Mouse (Mus musculus) v-Abl transformed pro-B cells (cell line): ENCODE measurements around the gene Vmn1r219.
"Not testable (repeated sequence)": the region's sequence is repeated elsewhere in the genome, so short reads cannot be mapped to it uniquely, and the experiment has no call there.

Source experiments
- in situ Hi-C, 2 experiments: fragments of 400-800 bp; cut with MboI; formaldehyde crosslinking; loops; one replicate each; pipeline ENCODE4 v1.15.1; 2025; ENCODE audit not compliant: unreplicated experiment in 2 of 2

Gene Vmn1r219

GRCm38 (mm10) chr13:23159012-23159411, at the start of gene Vmn1r219:
Vmn1r219 (plus strand) TSS chr13:23159312.
- in situ Hi-C loops, result no loop called here

DNA sequence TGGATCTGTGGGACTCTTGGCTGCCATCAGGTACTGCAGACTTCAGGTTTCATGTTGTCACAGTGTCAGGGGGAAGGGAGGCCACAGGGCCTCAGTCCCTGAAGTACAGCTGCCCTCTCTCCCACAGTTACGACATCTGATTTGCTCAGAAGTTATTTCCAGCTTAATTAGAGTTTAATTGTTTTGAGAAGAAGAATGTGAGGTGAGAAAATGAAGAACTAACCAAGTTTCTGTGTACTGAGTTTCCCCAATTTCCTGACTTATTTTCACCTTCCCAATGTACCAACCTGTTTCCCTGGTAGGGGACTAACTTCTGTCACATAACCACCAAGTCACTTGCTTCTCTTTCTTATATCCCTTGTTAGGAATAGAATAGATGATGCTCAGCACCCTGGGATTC, 41.0 kb upstream of the Vmn1r219 start, which contains the start of gene Vmn1r217:
Gene Vmn1r217, minus strand, starts transcription at position 101 of the 400 bp plus-strand sequence.
- in situ Hi-C loops, result not testable (repeated sequence)

GRCm38 (mm10) chr13:23120611-23121010, 38.5 kb upstream of the Vmn1r219 start:
- in situ Hi-C loops, result no loop called here

DNA sequence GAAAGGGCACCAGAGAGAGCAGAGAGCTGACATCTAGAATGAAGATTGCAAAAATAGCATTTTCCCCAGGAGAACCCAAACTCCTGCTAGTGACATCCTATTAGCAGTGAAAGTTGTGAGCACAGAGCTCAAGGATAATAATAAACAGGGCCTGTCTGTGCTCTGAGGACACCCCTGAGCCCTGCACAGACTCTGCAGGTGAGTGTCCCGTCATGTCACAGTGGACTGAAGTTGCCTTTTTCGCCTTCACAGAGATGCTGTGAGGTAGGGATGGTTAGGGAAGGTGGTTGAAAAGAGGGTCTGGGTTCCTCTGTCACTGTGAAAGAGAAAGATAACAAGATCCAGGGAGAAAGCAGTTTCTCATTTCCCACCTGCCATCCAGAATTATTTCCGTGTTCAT, 26.0 kb upstream of the Vmn1r219 start, which contains the start of gene Vmn1r218:
Gene Vmn1r218, plus strand, starts transcription at position 57 of the 400 bp plus-strand sequence.
- in situ Hi-C loops, result no loop called here

DNA sequence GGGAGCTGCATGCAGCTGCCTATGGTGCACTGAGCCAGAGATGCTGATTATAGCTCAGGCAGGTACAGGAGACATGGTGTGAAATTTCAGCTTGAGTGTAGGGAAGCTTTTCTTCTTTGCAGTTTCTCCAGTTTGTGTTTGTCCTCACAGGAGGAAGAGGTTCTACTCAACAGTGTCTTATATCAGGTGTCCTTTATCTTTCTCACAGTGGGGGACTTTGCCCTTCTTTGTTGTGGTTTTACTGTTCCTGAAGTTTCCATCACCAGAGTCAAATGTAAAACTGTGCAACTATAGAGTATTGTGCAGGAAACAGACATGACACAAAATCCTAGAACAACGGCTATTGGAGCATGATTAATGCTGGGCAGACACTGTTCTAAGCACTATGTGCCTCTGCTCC, 25.6 kb upstream of the Vmn1r219 start:
- in situ Hi-C loops, result no loop called here

DNA sequence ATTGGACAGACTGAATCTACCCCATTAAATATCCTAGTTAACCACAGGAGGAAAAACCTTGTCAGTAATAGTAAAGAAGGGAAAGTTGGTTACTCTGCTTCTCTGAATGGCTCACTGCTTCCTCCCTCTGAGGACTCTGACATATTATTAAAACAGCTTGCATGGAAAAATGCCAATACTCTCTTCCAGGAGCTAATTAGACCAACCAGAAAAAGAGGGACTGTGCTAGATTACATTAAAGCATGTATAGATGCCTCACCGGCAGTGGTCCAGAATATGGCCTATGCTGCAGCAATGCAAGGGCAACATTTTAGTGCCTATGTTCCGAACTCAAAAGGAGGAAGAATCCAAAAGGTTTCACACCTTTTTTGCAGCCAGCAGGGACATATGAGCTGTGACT, 20.2 kb upstream of the Vmn1r219 start:
- in situ Hi-C loops, result no loop called here

- in situ Hi-C loops, result no loop called here
These were observed 1.3 kb upstream of the Vmn1r219 start for GRCm38 (mm10) chr13:23157848-23158247.

DNA sequence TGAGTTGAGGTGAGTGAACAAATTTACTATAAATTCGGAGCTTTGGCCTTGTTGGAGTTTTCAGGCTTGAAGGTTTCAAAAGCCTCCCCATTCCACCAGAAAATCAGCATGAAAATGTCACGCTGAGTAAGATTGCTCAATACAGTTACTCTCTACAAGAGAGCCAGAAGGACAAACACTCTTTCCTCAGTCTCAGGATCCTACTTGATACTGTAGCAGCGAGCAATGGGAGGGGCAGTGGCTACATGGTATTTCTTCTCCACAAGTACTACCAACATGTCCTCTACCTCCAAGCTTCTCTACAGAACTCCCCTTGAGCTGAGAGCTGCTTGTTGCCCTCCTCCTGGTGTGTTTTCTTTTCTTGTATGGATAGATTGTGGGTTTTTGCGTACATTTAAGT, 7.4 kb downstream of the Vmn1r219 start:
- in situ Hi-C loops, result not testable (repeated sequence)

DNA sequence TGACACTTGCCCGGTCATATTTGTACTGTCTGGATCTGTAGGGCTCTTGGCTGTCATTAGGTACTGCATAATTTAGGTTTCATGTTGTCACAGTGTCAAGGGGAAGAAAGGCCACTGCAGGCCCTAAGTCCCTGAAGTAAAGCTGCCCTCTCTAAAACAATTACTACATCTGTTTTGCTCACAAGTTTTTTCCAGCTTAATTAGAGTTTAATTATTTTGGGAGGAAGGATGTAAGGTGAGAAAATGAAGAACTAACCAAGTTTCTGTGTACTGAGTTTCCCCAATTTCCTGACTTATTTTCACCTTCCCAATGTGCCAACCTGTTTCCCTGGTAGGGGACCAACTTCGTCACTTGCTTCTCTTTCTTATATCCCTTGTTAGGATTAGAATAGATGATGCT, 28.8 kb downstream of the Vmn1r219 start, which contains the start of gene Vmn1r220:
Gene Vmn1r220, minus strand, starts transcription at position 101 of the 400 bp plus-strand sequence.
- in situ Hi-C loops, result no loop called here

DNA sequence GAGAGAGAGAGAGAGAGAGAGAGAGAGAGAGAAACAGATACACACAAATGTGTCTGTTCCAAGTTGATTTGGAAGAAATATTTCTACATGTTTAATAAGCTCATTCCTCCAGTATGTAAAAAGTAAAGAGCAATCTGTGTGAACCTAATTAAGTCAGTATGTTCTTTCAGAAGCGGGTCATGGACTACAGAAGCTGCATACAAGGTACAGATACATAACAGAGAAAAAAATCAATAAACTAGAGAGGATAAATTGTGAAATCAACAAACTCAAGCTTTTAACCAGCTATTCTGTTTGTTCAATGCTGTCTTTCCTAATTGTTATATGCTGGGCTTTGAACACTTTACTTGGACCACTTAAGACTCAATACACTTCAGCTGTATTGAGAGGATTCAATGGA, 44.8 kb downstream of the Vmn1r219 start:
- in situ Hi-C loops, result not testable (repeated sequence)

DNA sequence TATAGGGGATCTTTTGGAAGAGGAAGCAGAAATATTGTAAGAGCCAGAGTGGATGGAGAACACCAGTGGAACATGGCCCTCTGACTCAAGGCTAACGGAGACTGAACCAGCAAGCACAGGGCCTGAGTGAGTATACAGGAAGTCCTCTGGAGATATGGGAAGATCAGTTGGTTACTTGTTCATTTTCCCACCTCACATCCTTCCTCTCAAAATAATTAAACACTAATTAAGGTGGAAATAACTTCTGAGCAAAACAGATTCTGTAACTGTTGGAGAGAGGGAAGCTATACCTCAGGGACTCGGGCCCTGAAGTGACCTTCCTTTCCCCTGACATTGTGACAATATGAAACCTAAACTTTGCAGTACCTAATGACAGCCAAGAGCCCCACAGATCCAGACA, 54.7 kb downstream of the Vmn1r219 start, which contains the start of gene Vmn1r221:
Gene Vmn1r221, plus strand, starts transcription at position 301 of the 400 bp plus-strand sequence.
- in situ Hi-C loops, result not testable (repeated sequence)
